Mouse (Mus musculus) heart, adult 2 months (tissue): ENCODE results near the gene Alg11. TPM values are rescaled to one million over a fixed set of nuclear protein-coding genes. Genes with fewer than 3 reads are reported as not detected.

Experiments used
- DNase-seq, 2 experiments: peaks; one replicate each; pipeline ENCODE4 v3.0.0; 2021
- H3K27ac ChIP-seq: fragments of 200-600 bp; 2 replicates; pipeline ENCODE4 v1.8.1; 2022
- H3K27me3 ChIP-seq: fragments of 200-500 bp; 2 replicates; pipeline ENCODE4 v1.6.1; 2012; ENCODE audit warnings: mild to moderate bottlenecking, low read length, inconsistent platforms, mixed read lengths; ENCODE audit not compliant: control insufficient read depth, insufficient read depth
- H3K36me3 ChIP-seq: fragments of 200-500 bp; 2 replicates; pipeline ENCODE4 v1.6.1; 2012; ENCODE audit warnings: low read length, inconsistent platforms; ENCODE audit not compliant: control insufficient read depth, insufficient read depth
- H3K4me1 ChIP-seq: fragments of 200-500 bp; 2 replicates; pipeline ENCODE4 v1.6.1; 2011; ENCODE audit warnings: low read length; ENCODE audit not compliant: control insufficient read depth, insufficient read depth
- H3K4me3 ChIP-seq: fragments of 200-600 bp; 2 replicates; pipeline ENCODE4 v1.8.1; 2022
- H3K79me2 ChIP-seq: fragments of 200-500 bp; replicated peaks from 2 replicates; pipeline ENCODE4 v1.6.1; 2012; ENCODE audit warnings: mild to moderate bottlenecking, inconsistent platforms, low read length, moderate library complexity, mixed read lengths; ENCODE audit not compliant: control insufficient read depth, insufficient read depth
- H3K9ac ChIP-seq: fragments of 200-500 bp; 2 replicates; pipeline ENCODE4 v1.6.1; 2012; ENCODE audit warnings: low read depth, mild to moderate bottlenecking, control low read depth, inconsistent platforms, low read length, mixed read lengths
- CTCF ChIP-seq: fragments of 200-600 bp; IDR thresholded peaks from 2 replicates; pipeline ENCODE4 v1.8.1; 2022; ENCODE audit warnings: antibody characterized with exemption, mild to moderate bottlenecking, moderate library complexity
- EP300 ChIP-seq: fragments of 200-500 bp; IDR thresholded peaks from 2 replicates; pipeline ENCODE4 v1.6.1; 2011; ENCODE audit warnings: low read depth, low read length, control low read depth; ENCODE audit not compliant: insufficient read depth
- POLR2A ChIP-seq: fragments of 200-500 bp; IDR thresholded peaks from 2 replicates; pipeline ENCODE4 v1.6.1; 2011; ENCODE audit warnings: mild to moderate bottlenecking, low read depth, low read length, control low read depth; ENCODE audit not compliant: insufficient read depth
- WGBS: fragments of 180-500 bp; shearing (Covaris S2); methylation state at CpG from one replicate; pipeline ENCODE4 v1.1.7; 2018; 5-methylcytosine and 5-hydroxymethylcytosine counted together
- intact Hi-C: fragments of 180-260 bp; cut with DNase I; formaldehyde crosslinking; loops from one replicate; pipeline ENCODE4 v1.15.1; 2025
- polyA plus RNA-seq: library from polyadenylated mRNA; depleted of rRNA; stranded (reverse); fragments of >200 nt; gene quantifications from 2 replicates; pipeline ENCODE4 v1.2.3, GENCODE M21; 2012; rRNA removed
- total RNA-seq, 2 experiments: library from RNA; stranded (reverse); gene quantifications; 2 replicates each; pipeline ENCODE4 v1.2.3; 2021

Gene Alg11
- total and polyA plus RNA-seq, 3 experiments, result 3.3 to 8.1 (median 7.7) TPM

DNA sequence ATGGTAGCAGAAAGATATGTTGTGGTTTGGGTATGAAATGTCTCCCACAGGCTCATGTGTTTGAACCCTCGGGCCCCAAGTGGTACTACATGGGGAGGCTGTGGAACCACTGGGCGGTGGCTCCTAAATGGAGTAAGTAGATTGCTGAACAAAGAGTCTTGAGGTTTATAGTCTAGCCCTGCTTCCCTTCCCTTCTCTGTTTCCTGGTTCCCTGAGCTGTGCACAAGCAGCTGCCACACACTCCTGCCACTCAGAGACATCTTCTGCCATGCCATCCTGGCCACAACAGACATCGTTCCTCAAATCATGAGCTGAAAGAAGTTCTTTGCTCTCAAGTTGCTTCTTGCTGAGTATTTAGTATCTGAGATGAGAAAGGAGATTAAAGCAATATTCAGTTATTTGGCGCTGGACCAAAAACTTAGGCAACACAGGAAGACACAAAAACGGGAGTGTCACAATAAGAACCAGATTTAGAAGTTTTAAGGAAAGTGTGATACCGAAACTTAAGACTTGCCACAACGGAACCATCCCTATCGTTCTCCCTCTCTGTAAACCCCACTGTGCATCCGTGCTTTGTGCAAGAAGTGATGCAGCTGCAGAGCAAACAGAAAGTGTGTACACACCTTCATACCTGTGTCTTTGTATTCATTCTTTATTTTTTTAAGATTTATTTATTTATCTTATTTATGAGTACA is 18.9 kb downstream of the Alg11 start:
- Histone ChIP-seq H3K4me3 (no peak overlapping the region), H3K4me1 (no peaks in the 10 kb centered on the region), H3K27ac (no peak overlapping the region), H3K9ac (no peak overlapping the region), H3K79me2 (no peaks in the 10 kb centered on the region), H3K36me3 (no peaks in the 10 kb centered on the region), H3K27me3 (no peaks in the 10 kb centered on the region)
- 68% methylated on average over 9 of the region's 9 CpGs for WGBS
- no peak for TF ChIP-seq EP300
- no peak for TF ChIP-seq CTCF
- TF ChIP-seq POLR2A, result no peak
- intact Hi-C loops, result no loop called here
- DNase-seq, result no peak

DNA sequence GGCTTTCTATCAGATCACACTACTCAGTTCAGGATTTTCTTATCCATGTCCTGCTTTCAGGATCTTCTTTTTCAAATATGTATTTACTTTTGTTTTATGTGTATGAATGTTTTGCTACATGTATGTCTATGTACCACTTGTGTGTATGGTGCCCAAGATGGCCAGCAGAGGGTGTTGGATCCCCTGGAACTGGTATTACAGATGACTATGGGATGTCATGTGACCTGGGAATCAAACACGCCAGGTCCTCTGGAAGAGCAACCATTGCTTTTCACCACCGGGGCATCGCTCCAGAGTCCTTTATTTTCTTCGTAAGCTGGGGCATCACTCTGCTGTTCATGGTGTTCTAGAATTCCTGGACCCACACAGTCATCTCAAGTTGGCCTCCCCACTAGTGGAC is 28.7 kb downstream of the Alg11 start:
- no peaks in the 10 kb centered on the region for H3K4me1 ChIP-seq
- H3K27ac ChIP-seq, result no peak overlapping the region
- TF ChIP-seq CTCF (no peak), EP300 (no peak), POLR2A (no peak)
- no peaks in the 10 kb centered on the region for H3K79me2 ChIP-seq
- no peaks in the 10 kb centered on the region for H3K27me3 ChIP-seq
- H3K36me3 ChIP-seq, result no peaks in the 10 kb centered on the region
- intact Hi-C loops, result no loop called here
- no peak overlapping the region for H3K4me3 ChIP-seq
- 85% methylated on average over 4 of the region's 4 CpGs for WGBS
- no peak for DNase-seq
- H3K9ac ChIP-seq, result no peak overlapping the region

DNA sequence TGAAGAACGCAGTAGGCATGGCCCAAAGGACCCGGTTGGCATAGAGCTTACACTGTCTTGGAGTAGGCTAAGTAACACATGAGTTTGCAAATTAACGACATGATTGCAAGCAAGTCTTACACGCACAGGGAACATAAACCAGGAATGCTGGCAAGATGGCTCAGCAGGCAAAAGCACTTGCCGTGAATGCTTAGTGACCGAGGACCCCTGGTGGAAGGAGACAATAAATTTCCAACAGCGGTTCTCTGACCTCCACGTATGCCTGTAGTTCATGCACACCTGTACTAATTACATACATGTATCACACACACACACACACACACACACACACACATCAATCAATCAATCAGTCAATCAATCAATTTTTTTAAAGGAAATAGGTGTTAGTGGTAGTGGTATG is 31.0 kb downstream of the Alg11 start:
- Histone ChIP-seq H3K36me3 (no peaks in the 10 kb centered on the region), H3K79me2 (no peaks in the 10 kb centered on the region), H3K27ac (no peak overlapping the region), H3K9ac (no peak overlapping the region), H3K27me3 (no peaks in the 10 kb centered on the region), H3K4me1 (no peaks in the 10 kb centered on the region), H3K4me3 (no peak overlapping the region)
- no peak for DNase-seq
- WGBS, result 48% methylated on average over 8 of the region's 8 CpGs
- TF ChIP-seq CTCF, result peak; percentile 20; the same call in 1 of the 2 replicates
- TF ChIP-seq POLR2A, result no peak
- intact Hi-C loops, result loop anchor here (5.0 kb wide), 1 partner anchor 99 kb away; no protein-coding TSS in a partner anchor

DNA sequence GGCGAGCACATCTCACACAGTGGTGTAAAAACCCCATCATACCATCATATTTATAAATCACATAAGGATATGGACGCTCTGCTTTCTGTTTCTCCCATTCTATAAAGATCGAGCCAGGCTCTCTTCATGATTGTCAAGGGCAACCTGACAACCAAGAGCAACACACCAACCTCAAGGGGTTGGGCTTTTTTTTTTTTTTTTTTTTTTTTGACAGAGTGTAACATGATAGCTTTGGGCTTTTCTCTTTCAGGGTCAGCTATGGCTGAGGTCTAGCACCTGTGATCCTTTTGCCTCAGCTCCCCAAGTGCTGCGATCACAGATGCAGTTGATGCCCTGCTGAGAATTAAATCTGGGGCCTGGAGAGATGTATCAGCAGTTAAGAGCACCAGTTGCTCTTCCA is 46.5 kb downstream of the Alg11 start:
- intact Hi-C loops, result no loop called here

More for the DNA sequence above, 46.5 kb downstream of the Alg11 start:
- H3K27ac ChIP-seq, result no peak overlapping the region
- TF ChIP-seq EP300 (no peak), CTCF (no peak), POLR2A (no peak)
- 74% methylated on average over 4 of the region's 4 CpGs for WGBS
- H3K79me2 ChIP-seq, result no peaks in the 10 kb centered on the region
- no peak overlapping the region for H3K4me3 ChIP-seq
- H3K9ac ChIP-seq, result no peak overlapping the region
- H3K36me3 ChIP-seq, result no peaks in the 10 kb centered on the region
- no peak for DNase-seq
- no peaks in the 10 kb centered on the region for H3K27me3 ChIP-seq
- no peaks in the 10 kb centered on the region for H3K4me1 ChIP-seq

Other genes with a start within 250 kb of the Alg11 start
- gene Defb50, start 237.2 kb upstream of the Alg11 start, total RNA-seq, result not detected
- not detected in 2 replicates for gene Defb50, start 237.2 kb upstream of the Alg11 start, polyA plus RNA-seq
- gene Defb2, start 220.8 kb upstream of the Alg11 start, total RNA-seq, result not detected
- not detected in 2 replicates for gene Defb2, start 220.8 kb upstream of the Alg11 start, polyA plus RNA-seq
- not detected for gene Defb10, start 201.8 kb upstream of the Alg11 start, total RNA-seq
- gene Defb10, start 201.8 kb upstream of the Alg11 start, polyA plus RNA-seq, result not detected in 2 replicates
- gene Defb9, start 175.3 kb upstream of the Alg11 start, total RNA-seq, result not detected
- gene Defb9, start 175.3 kb upstream of the Alg11 start, polyA plus RNA-seq, result not detected in 2 replicates
- not detected for gene Defb11, start 154.3 kb upstream of the Alg11 start, total RNA-seq
- not detected in 2 replicates for gene Defb11, start 154.3 kb upstream of the Alg11 start, polyA plus RNA-seq
- not detected for gene Defb15, start 128.0 kb upstream of the Alg11 start, total RNA-seq
- not detected in 2 replicates for gene Defb15, start 128.0 kb upstream of the Alg11 start, polyA plus RNA-seq
- gene Defb35, start 122.4 kb upstream of the Alg11 start, total RNA-seq, result not detected
- gene Defb35, start 122.4 kb upstream of the Alg11 start, polyA plus RNA-seq, result not detected in 2 replicates
- not detected for gene Defb13, start 114.0 kb upstream of the Alg11 start, total RNA-seq
- not detected in 2 replicates for gene Defb13, start 114.0 kb upstream of the Alg11 start, polyA plus RNA-seq
- not detected for gene Fam90a1a, start 102.0 kb upstream of the Alg11 start, total RNA-seq
- not detected in 2 replicates for gene Fam90a1a, start 102.0 kb upstream of the Alg11 start, polyA plus RNA-seq
- gene Ccdc70, start 90.9 kb upstream of the Alg11 start, total RNA-seq, result not detected
- not detected in 2 replicates for gene Ccdc70, start 90.9 kb upstream of the Alg11 start, polyA plus RNA-seq
- gene Atp7b, start 416 bp upstream of the Alg11 start, total RNA-seq, result under 1 TPM; 0.05 to 0.07 TPM
- gene Atp7b, start 416 bp upstream of the Alg11 start, polyA plus RNA-seq, result 0.06 and 0.43 TPM in 2 replicates
- not detected for gene Nek5, start 64.3 kb downstream of the Alg11 start, total RNA-seq
- gene Nek5, start 64.3 kb downstream of the Alg11 start, polyA plus RNA-seq, result 0.12 and 0.23 TPM in 2 replicates
- 1 to 10 TPM; 1.4 to 2.1 TPM for gene Nek3, start 105.7 kb downstream of the Alg11 start, total RNA-seq
- gene Nek3, start 105.7 kb downstream of the Alg11 start, polyA plus RNA-seq, result 1.00 and 1.9 TPM in 2 replicates
- under 1 TPM; 0.11 to 0.29 TPM for gene Ckap2, start 125.1 kb downstream of the Alg11 start, total RNA-seq
- 0.21 and 0.53 TPM in 2 replicates for gene Ckap2, start 125.1 kb downstream of the Alg11 start, polyA plus RNA-seq
- 10 to 100 TPM; 25.2 to 27.0 TPM for gene Vps36, start 132.1 kb downstream of the Alg11 start, total RNA-seq
- gene Vps36, start 132.1 kb downstream of the Alg11 start, polyA plus RNA-seq, result 9.9 and 16.2 TPM in 2 replicates
- gene Thsd1, start 166.6 kb downstream of the Alg11 start, total RNA-seq, result 1 to 10 TPM; 4.8 TPM
- 4.4 and 6.2 TPM in 2 replicates for gene Thsd1, start 166.6 kb downstream of the Alg11 start, polyA plus RNA-seq
- gene Tpte, start 222.7 kb downstream of the Alg11 start, total RNA-seq, result not detected
- gene Tpte, start 222.7 kb downstream of the Alg11 start, polyA plus RNA-seq, result not detected in 2 replicates